Mouse (Mus musculus) testis, adult 2 months (tissue): ENCODE data around the gene Gbp2.

Experiments used
- CTCF ChIP-seq: fragments of 200-500 bp; IDR thresholded peaks from 2 replicates; pipeline ENCODE4 v1.5.1; 2012; ENCODE audit warnings: low read depth, mild to moderate bottlenecking, inconsistent platforms, low read length, moderate library complexity; ENCODE audit not compliant: control insufficient read depth, insufficient read depth, insufficient replicate concordance
- POLR2A ChIP-seq: fragments of 200-500 bp; IDR thresholded peaks from 2 replicates; pipeline ENCODE4 v1.6.1; 2012; ENCODE audit warnings: low read depth, mild to moderate bottlenecking, inconsistent platforms, low read length, moderate library complexity; ENCODE audit not compliant: control insufficient read depth

DNA sequence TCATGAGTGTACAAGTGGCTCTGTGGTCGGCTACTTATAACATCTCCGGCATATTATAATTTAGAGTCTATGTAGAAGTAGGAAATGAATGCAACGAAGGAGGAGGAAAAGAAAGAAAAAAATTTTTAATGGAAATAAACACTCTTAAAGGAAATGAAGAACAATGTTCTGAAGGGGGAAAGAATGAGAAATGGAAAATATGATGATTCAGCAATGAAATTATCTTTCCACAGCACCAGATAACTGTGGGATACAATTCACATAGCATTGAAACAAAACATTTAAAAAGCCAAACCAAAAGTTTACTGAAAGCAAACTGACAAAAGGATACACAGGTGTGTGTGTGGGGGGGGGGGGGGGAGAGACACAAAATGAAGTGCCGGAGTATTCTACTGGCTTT, 37.3 kb upstream of the Gbp2 start:
- TF ChIP-seq POLR2A (no peak), CTCF (no peak)
